Mouse (Mus musculus) gastrocnemius, postnatal 25 days (tissue): ENCODE measurements around the gene Gsta3. TPM values are rescaled to one million over a fixed set of nuclear protein-coding genes. Genes with fewer than 3 reads are reported as not detected.
"Not testable (repeated sequence)": the region's sequence is repeated elsewhere in the genome, so short reads cannot be mapped to it uniquely, and the experiment has no call there.

Experiments used
- DNase-seq: peaks from one replicate; pipeline ENCODE4 v3.0.0; 2022
- long read RNA-seq, 2 experiments: library from polyadenylated mRNA; stranded (forward); transcript quantifications; one replicate each; pipeline ENCODE4 v2.0.0; 2021
- total RNA-seq, 2 experiments: library from RNA; stranded (reverse); gene quantifications; 1 replicate in 1 of 2; 2 replicates in 1 of 2; pipeline ENCODE4 v1.2.3; 2021

The Gsta3 gene
- 1 to 10 TPM in 1 of 2 experiments, under 1 TPM in 1; 0.26 to 1.7 TPM for total RNA-seq
- long read RNA-seq, experiment 1: 0 reads
- long read RNA-seq, experiment 2: 0 reads

- DNase-seq: no peak
Observed at GRCm38 (mm10) chr1:21239911-21240898, at the start of gene Gsta3. Gene Gsta3, plus strand, starts transcription at chr1:21240589.

GRCm38 (mm10) chr1:21206241-21206640 is 34.1 kb upstream of the Gsta3 start:
- DNase-seq: no peak

- DNase-seq: not testable (repeated sequence)
Observed at GRCm38 (mm10) chr1:21213537-21213936, 26.9 kb upstream of the Gsta3 start.

- not testable (repeated sequence) for DNase-seq
Observed at GRCm38 (mm10) chr1:21213991-21214692, 26.2 kb upstream of the Gsta3 start.

GRCm38 (mm10) chr1:21218489-21218919 is 21.9 kb upstream of the Gsta3 start, which contains the start of gene Tmem14a:
Gene Tmem14a, plus strand, starts transcription at chr1:21218575.
- peak; percentile 81 for DNase-seq

- no peak for DNase-seq
Observed at GRCm38 (mm10) chr1:21227756-21228395, 12.5 kb upstream of the Gsta3 start.

GRCm38 (mm10) chr1:21228740-21229722 is 11.4 kb upstream of the Gsta3 start:
- DNase-seq: not testable (repeated sequence)

GRCm38 (mm10) chr1:21230376-21230775 is 10.0 kb upstream of the Gsta3 start:
- no peak for DNase-seq

GRCm38 (mm10) chr1:21231744-21232464 is 8.5 kb upstream of the Gsta3 start:
- DNase-seq: no peak

GRCm38 (mm10) chr1:21232516-21232915 is 7.9 kb upstream of the Gsta3 start:
- no peak for DNase-seq

- no peak for DNase-seq
Observed at GRCm38 (mm10) chr1:21235359-21235758, 5.0 kb upstream of the Gsta3 start.

- DNase-seq: no peak
Observed at GRCm38 (mm10) chr1:21241096-21241495, 707 bp downstream of the Gsta3 start.

GRCm38 (mm10) chr1:21244290-21244960 is 4.0 kb downstream of the Gsta3 start:
- DNase-seq: no peak

GRCm38 (mm10) chr1:21246136-21246535 is 5.7 kb downstream of the Gsta3 start:
- DNase-seq: no peak

- DNase-seq: no peak
Observed at GRCm38 (mm10) chr1:21247896-21248295, 7.5 kb downstream of the Gsta3 start.

GRCm38 (mm10) chr1:21248560-21249390 is 8.4 kb downstream of the Gsta3 start:
- DNase-seq: no peak

- no peak for DNase-seq
Observed at GRCm38 (mm10) chr1:21251661-21252060, 11.3 kb downstream of the Gsta3 start.

GRCm38 (mm10) chr1:21252566-21253302 is 12.3 kb downstream of the Gsta3 start:
- DNase-seq: no peak
